Mouse (Mus musculus): ENCODE results near the gene Mkln1. TPM values are rescaled to one million over a fixed set of nuclear protein-coding genes. Genes with fewer than 3 reads are reported as not detected.

Mkln1 gene
- total RNA-seq (2023): 156 TPM

GRCm38 (mm10) chr6:31398431-31399205, at the start of gene Mkln1:
TSS of gene Mkln1 (plus strand) at chr6:31398735.

GRCm38 (mm10) chr6:31563235-31564181, 165.0 kb downstream of the Mkln1 start, which contains the start of gene Podxl:
TSS of gene Podxl (minus strand) at chr6:31563981.

Other genes starting within 250 kb of the Mkln1 start
- 3.1 TPM for gene Podxl, start 165.2 kb downstream of the Mkln1 start, total RNA-seq (2023)